Mouse (Mus musculus): Measurements from ENCODE around the gene Cacna1c.

DNA sequence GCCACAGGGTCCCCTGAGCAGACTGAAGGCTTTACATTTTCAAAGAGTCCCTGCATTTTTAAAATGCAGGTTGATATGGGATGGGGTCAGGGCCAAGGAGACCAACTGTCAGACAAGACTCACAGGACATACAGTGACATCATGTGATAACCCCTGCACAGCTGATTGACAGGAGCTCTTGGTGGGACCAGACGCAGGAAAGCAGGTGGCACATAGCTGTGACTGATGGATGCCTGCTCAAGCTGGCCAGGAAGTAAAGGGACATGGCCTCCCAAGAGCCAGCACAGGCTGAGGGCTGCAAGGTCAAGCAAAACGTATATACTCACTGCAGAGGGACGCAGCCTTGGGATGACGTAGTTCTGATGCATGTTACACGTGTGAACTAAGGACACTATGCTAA lies 39.2 kb upstream of the Cacna1c start:
- no peak for TF ChIP-seq POU5F1 (IDR thresholded peaks at IDR 0.05; ENCODE audit: borderline replicate concordance, low read length)
- TF ChIP-seq CTCF (conservative IDR thresholded peaks at IDR 0.05; ENCODE audit: low read length), result no peak
